Mouse (Mus musculus): ENCODE results near the gene Sh3bgrl2.

GRCm38 (mm10) chr9:83631920-83632319 lies 83.8 kb downstream of the Sh3bgrl2 start:
- TF ChIP-seq POLR2A (IDR thresholded peaks at IDR 0.05; ENCODE audit: control insufficient read depth, low read depth, low read length), result no peak
- no peak for TF ChIP-seq CTCF (IDR thresholded peaks at IDR 0.05; ENCODE audit: control insufficient read depth, insufficient read depth, insufficient replicate concordance, low read depth, low read length)

Measured in testis, adult 2 months (tissue).